Comparison of ENCODE assay signal across 12 mouse cellular contexts in the genomic region with DNA sequence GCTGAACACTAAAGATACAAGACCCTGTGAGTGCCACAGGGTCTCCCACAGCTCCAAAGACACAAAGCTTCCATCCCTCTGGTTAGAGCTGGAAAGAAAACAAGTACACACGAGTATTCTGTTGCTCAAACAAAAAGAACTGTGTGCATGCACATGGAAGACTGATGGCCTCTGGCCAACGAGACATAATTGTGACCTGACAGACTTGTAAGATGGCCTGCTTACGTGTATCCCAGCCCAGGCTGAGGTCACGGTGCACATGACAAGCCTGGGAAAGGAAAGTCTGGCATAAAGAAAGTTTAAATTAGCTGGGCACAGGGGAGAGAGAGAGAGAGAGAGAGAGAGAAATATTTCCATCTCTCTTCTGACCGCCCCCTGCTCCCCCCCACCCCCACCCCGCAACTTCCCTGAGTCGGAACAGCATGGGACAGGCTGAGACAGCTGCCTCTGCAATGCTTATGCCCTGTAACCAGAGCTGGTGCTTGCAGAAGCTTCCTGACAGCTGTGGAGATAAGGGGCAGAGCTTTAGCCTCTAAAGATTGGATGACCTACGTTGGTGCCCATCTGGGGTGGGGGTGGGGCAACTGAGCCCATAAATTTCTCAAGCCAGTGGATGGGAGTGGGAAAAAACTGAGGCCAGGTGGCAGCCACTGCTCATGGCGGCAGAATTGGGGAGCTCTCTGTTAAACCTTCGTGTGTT. TPM values are rescaled to one million over a fixed set of nuclear protein-coding genes. Genes with fewer than 3 reads are reported as not detected.
DNase-seq lines count a peak whose midpoint lies in the region; ATAC-seq and TF ChIP-seq lines count a peak whose summit lies in the region.
"Had no signal": no experiment of that assay in that cellular context is flagged by ENCODE, and none has a peak within 500 bp of the region (broad histone marks: within the 10 kb centered on the region; RNA-seq: fewer than 3 reads in every experiment).

No protein-coding gene starts in this region.

- TF ChIP-seq CTCF in brain, embryonic 14.5 days (IDR thresholded peaks at IDR 0.05; ENCODE audit: borderline replicate concordance, extremely low read depth, insufficient read depth, insufficient read length) = no peak

- WGBS in kidney, embryonic 14.5 days = 18% methylated on average over 10 of the region's 10 CpGs
- WGBS in embryonic facial prominence, embryonic 13.5 days = 22% methylated on average over 10 of the region's 10 CpGs
- WGBS in limb, embryonic 15.5 days = 11% methylated on average over 10 of the region's 10 CpGs

- H3K4me2 ChIP-seq in kidney, embryonic 14.5 days (replicated peaks; ENCODE audit: low read depth, low read length) = no peak overlapping the region
- H3K4me2 ChIP-seq in embryonic facial prominence, embryonic 13.5 days = peak overlapping the region; percentile 11; the same call in 1 of the 2 replicates
- no peak overlapping the region for H3K4me2 ChIP-seq in limb, embryonic 15.5 days

- peak; percentile 95 for ATAC-seq in kidney, embryonic 14.5 days (ENCODE audit: low FRiP score, low TSS enrichment)
- ATAC-seq in embryonic facial prominence, embryonic 13.5 days (ENCODE audit: insufficient number of reproducible peaks, insufficient read depth, low FRiP score, low TSS enrichment, low read depth) = peak; percentile 32; the same call in 1 of the 2 replicates
- peak; percentile 72 for ATAC-seq in limb, embryonic 15.5 days (ENCODE audit: insufficient number of reproducible peaks, low FRiP score, low TSS enrichment, low read depth)

- DNase-seq in kidney, postnatal 4 days = no peak
- DNase-seq in brain, embryonic 14.5 days (ENCODE audit: low read depth) = peak; percentile 67
- DNase-seq in natural killer cell, adult 2 months (ENCODE audit: low spot score in 2 of 2) = no peak
- no peak for DNase-seq in gastrocnemius, postnatal 25 days
- DNase-seq in Muller cell, postnatal 12 days (ENCODE audit: inconsistent ontology term) = no peak
- DNase-seq: kidney, postnatal 14 days; thymus, postnatal 14 days had no signal

- no peaks in the 10 kb centered on the region for H3K36me3 ChIP-seq in kidney, embryonic 14.5 days (ENCODE audit: control insufficient read depth, insufficient read depth, low read length)
- H3K36me3 ChIP-seq in embryonic facial prominence, embryonic 13.5 days = no peaks in the 10 kb centered on the region
- H3K36me3 ChIP-seq in limb, embryonic 15.5 days = no peaks in the 10 kb centered on the region
- H3K36me3 ChIP-seq: G1E had no signal

- H3K27ac ChIP-seq in kidney, embryonic 14.5 days (ENCODE audit: low read depth, low read length) = no peak overlapping the region
- H3K27ac ChIP-seq in embryonic facial prominence, embryonic 13.5 days = peak overlapping the region; percentile 28; the same call in 1 of the 2 replicates
- no peak overlapping the region for H3K27ac ChIP-seq in limb, embryonic 15.5 days

- no peak overlapping the region for H3K4me3 ChIP-seq in kidney, embryonic 14.5 days (ENCODE audit: low read length)
- H3K4me3 ChIP-seq in embryonic facial prominence, embryonic 13.5 days = no peak overlapping the region
- no peak overlapping the region for H3K4me3 ChIP-seq in limb, embryonic 15.5 days

- H3K9me3 ChIP-seq in kidney, embryonic 14.5 days (ENCODE audit: control insufficient read depth, low read length) = no peaks in the 10 kb centered on the region
- no peaks in the 10 kb centered on the region for H3K9me3 ChIP-seq in embryonic facial prominence, embryonic 13.5 days
- no peaks in the 10 kb centered on the region for H3K9me3 ChIP-seq in limb, embryonic 15.5 days
- H3K9me3 ChIP-seq: G1E had no signal

- H3K27me3 ChIP-seq in kidney, embryonic 14.5 days (ENCODE audit: control insufficient read depth, insufficient read depth, low read length) = no peaks in the 10 kb centered on the region
- no peaks in the 10 kb centered on the region for H3K27me3 ChIP-seq in embryonic facial prominence, embryonic 13.5 days
- H3K27me3 ChIP-seq in limb, embryonic 15.5 days = no peaks in the 10 kb centered on the region

- no peak overlapping the region for H3K9ac ChIP-seq in kidney, embryonic 14.5 days (ENCODE audit: low read depth, low read length)
- no peak overlapping the region for H3K9ac ChIP-seq in embryonic facial prominence, embryonic 13.5 days
- H3K9ac ChIP-seq in limb, embryonic 15.5 days = no peak overlapping the region

- H3K4me1 ChIP-seq in kidney, embryonic 14.5 days (ENCODE audit: control insufficient read depth, insufficient read depth, low read length) = peaks cover 9% of the 10 kb centered on the region; the same call in 1 of the 2 replicates
- peaks cover 19% of the 10 kb centered on the region for H3K4me1 ChIP-seq in embryonic facial prominence, embryonic 13.5 days
- peaks cover 27% of the 10 kb centered on the region for H3K4me1 ChIP-seq in limb, embryonic 15.5 days

- no peak for TF ChIP-seq POLR2A in brain, embryonic 14.5 days (IDR thresholded peaks at IDR 0.05; ENCODE audit: borderline replicate concordance, extremely low read depth, insufficient read depth, insufficient read length, poor library complexity, severe bottlenecking)

RNA-seq across cellular contexts. Expression of gene Tnp1, which starts 46.4 kb away (rescaled TPM):
- not detected in 2 replicates for polyA plus RNA-seq in kidney, embryonic 14.5 days (2014; fragmentation: Nextera tagmentation; extraction: Ambion mirVana)
- not detected in 2 replicates for polyA plus RNA-seq in brain, embryonic 14.5 days (2012; rRNA removed)
- polyA plus RNA-seq in embryonic facial prominence, embryonic 13.5 days (2015; fragmentation: Nextera tagmentation; extraction: Ambion mirVana) = not detected in 2 replicates
- polyA plus RNA-seq in limb, embryonic 15.5 days (2015; fragmentation: Nextera tagmentation; extraction: Ambion mirVana) = not detected in 2 replicates
- not detected for total RNA-seq in gastrocnemius, postnatal 25 days (2021)
- total RNA-seq: G1E had no signal
- polyA plus RNA-seq: G1E; liver, embryonic 16.5 days had no signal

Comparison
In these comparisons a context has a peak if more than half of its experiments do, and no peak if none do; other contexts are left out.
1. ATAC-seq: peak in every context shown above with its lines; median percentile 95 in kidney, embryonic 14.5 days; 72 in limb, embryonic 15.5 days; 32 in embryonic facial prominence, embryonic 13.5 days.